Mouse (Mus musculus): Measurements from ENCODE around the gene Adamtsl2. TPM values are rescaled to one million over a fixed set of nuclear protein-coding genes. Genes with fewer than 3 reads are reported as not detected.

Gene Adamtsl2
- polyA plus RNA-seq, 1 experiment from 2014 or later: 10.6 TPM

DNA sequence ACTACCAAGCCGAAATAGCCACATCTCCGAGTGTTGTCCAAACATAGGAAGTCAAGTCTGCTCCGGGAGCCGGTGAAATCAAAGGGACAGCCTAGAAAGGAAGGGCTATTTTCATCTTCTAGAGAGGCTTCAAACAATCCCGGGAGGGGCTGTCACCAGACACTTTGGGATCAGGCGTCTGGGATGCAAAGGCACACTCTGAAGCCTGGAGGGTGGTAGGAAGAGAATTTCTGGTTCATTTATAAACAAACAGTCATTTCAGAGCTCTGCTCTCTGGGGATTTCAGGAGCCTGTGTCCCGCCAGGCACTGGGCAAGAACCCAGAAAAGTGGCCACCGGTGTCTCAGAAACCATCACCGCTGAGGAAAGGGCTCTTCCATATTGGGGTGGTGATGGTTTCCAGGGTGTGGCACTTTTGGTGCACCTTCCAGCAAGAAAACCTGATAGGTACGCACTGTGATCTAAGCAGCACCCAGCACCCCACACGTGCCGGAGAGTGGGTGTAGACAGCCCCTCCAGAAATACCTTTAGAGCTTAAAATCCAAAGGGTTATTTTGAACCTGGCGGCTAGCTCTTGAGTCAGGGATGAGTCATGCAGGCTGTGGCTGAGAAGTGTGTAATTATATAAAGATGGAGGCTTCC is 17.3 kb downstream of the Adamtsl2 start:
- Histone ChIP-seq H3K27ac (ENCODE audit: low read length) (no peak overlapping the region), H3K4me3 (ENCODE audit: low read depth, low read length) (no peak overlapping the region)
- WGBS: 64% methylated on average over 13 of the region's 13 CpGs

DNA sequence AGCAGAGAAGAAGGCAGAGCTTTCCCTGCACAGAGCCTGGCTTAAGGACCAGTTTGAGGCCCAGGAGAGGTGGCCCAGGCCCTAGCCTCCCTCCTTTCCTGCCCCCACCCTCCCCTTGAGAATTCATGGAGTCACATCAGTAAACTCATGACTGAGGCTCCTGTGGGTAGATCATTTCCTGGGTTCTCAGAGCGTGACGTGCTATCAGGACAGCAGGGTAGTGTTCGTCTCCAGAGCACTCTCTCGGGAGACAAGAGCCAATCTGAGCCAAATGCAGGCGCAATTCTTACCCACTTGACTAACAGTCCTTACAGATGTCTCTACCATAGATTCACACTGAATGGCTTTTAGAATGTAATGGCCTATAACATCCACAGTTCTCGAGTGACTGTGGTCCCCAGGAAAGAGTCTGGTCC is 18.1 kb downstream of the Adamtsl2 start:
- Histone ChIP-seq H3K9ac (ENCODE audit: low read depth, low read length) (no peak overlapping the region), H3K4me3 (ENCODE audit: low read depth, low read length) (no peak overlapping the region), H3K4me2 (ENCODE audit: low read length) (no peak overlapping the region), H3K9me3 (replicated peaks; ENCODE audit: control insufficient read depth, low read length, poor library complexity, severe bottlenecking) (no peaks in the 10 kb centered on the region), H3K27me3 (ENCODE audit: control insufficient read depth, insufficient read depth, low read depth, low read length) (no peaks in the 10 kb centered on the region), H3K4me1 (ENCODE audit: control insufficient read depth, insufficient read depth, low read length) (peaks cover 9% of the 10 kb centered on the region; the same call in 1 of the 2 replicates), H3K27ac (ENCODE audit: low read length) (no peak overlapping the region), H3K36me3 (ENCODE audit: control insufficient read depth, insufficient read depth, low read length) (no peaks in the 10 kb centered on the region)
- 55% methylated on average over 6 of the region's 6 CpGs for WGBS
- no peak for ATAC-seq

More for the DNA sequence above, 17.3 kb downstream of the Adamtsl2 start:
- H3K9me3 ChIP-seq (replicated peaks; ENCODE audit: control insufficient read depth, low read length, poor library complexity, severe bottlenecking): no peaks in the 10 kb centered on the region
- no peak for ATAC-seq
- H3K27me3 ChIP-seq (ENCODE audit: control insufficient read depth, insufficient read depth, low read depth, low read length): no peaks in the 10 kb centered on the region
- no peak overlapping the region for H3K9ac ChIP-seq (ENCODE audit: low read depth, low read length)
- no peak overlapping the region for H3K4me2 ChIP-seq (ENCODE audit: low read length)
- no peaks in the 10 kb centered on the region for H3K36me3 ChIP-seq (ENCODE audit: control insufficient read depth, insufficient read depth, low read length)
- peaks cover 9% of the 10 kb centered on the region; the same call in 1 of the 2 replicates for H3K4me1 ChIP-seq (ENCODE audit: control insufficient read depth, insufficient read depth, low read length)

DNA sequence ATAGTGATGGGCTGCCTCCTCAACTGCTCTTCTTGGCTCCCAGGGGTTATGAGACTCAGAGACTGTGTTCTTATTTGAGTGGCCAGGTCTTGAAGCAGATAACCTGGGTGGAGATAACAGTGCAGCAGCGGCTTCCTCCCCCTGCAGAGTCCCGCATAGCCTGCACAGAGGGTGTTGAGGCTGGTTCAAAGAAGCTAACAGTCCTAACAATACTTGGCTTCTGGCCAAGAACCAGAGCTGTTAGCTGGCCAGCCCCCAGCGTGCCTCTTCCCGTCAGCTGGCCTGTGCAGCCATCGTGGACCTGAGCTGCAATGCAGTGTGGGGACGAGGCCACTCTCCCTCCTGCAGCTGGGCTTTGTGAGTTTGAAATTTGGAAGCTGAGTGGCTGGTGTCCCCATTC is 18.6 kb downstream of the Adamtsl2 start:
- H3K9ac ChIP-seq (ENCODE audit: low read depth, low read length): no peak overlapping the region
- WGBS: 18% methylated on average over 6 of the region's 6 CpGs
- peak overlapping the region; percentile 37; the same call in 1 of the 2 replicates for H3K27ac ChIP-seq (ENCODE audit: low read length)
- H3K4me2 ChIP-seq (ENCODE audit: low read length): no peak overlapping the region
- no peaks in the 10 kb centered on the region for H3K9me3 ChIP-seq (replicated peaks; ENCODE audit: control insufficient read depth, low read length, poor library complexity, severe bottlenecking)
- H3K36me3 ChIP-seq (ENCODE audit: control insufficient read depth, insufficient read depth, low read length): no peaks in the 10 kb centered on the region
- 0 out of 2 replicates have a peak, but pooled peaks have one; percentile 36 for ATAC-seq
- no peaks in the 10 kb centered on the region for H3K27me3 ChIP-seq (ENCODE audit: control insufficient read depth, insufficient read depth, low read depth, low read length)
- no peak overlapping the region for H3K4me3 ChIP-seq (ENCODE audit: low read depth, low read length)
- H3K4me1 ChIP-seq (ENCODE audit: control insufficient read depth, insufficient read depth, low read length): peaks cover 9% of the 10 kb centered on the region; the same call in 1 of the 2 replicates

DNA sequence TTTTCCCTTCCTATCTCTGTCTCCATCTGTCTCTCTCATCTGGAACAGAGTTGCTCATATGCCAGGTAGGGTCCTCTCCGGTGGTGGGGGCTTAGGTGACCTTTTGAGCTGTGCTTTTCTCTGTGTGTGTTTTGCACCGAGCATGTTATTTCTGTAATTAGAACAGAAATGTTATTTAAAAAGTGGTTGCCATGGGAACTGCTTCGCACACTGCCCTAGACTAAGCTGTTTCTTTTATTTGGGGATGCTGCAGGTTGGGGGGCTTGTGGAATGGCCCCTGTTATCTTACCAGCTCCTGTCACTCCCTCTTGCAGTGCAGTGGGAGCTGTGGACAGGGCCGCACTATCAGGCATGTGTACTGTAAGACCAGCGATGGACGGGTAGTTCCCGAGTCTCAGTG is 24.4 kb downstream of the Adamtsl2 start:
- Histone ChIP-seq H3K9ac (ENCODE audit: low read depth, low read length) (no peak overlapping the region), H3K27ac (ENCODE audit: low read length) (peak overlapping the region; percentile 64), H3K4me1 (ENCODE audit: control insufficient read depth, insufficient read depth, low read length) (peaks cover 12% of the 10 kb centered on the region), H3K27me3 (ENCODE audit: control insufficient read depth, insufficient read depth, low read depth, low read length) (no peaks in the 10 kb centered on the region), H3K9me3 (replicated peaks; ENCODE audit: control insufficient read depth, low read length, poor library complexity, severe bottlenecking) (no peaks in the 10 kb centered on the region), H3K4me2 (ENCODE audit: low read length) (no peak overlapping the region), H3K4me3 (ENCODE audit: low read depth, low read length) (no peak overlapping the region), H3K36me3 (ENCODE audit: control insufficient read depth, insufficient read depth, low read length) (no peaks in the 10 kb centered on the region)
- WGBS: 43% methylated on average over 7 of the region's 7 CpGs
- ATAC-seq: peak; percentile 67; the same call in 1 of the 2 replicates

DNA sequence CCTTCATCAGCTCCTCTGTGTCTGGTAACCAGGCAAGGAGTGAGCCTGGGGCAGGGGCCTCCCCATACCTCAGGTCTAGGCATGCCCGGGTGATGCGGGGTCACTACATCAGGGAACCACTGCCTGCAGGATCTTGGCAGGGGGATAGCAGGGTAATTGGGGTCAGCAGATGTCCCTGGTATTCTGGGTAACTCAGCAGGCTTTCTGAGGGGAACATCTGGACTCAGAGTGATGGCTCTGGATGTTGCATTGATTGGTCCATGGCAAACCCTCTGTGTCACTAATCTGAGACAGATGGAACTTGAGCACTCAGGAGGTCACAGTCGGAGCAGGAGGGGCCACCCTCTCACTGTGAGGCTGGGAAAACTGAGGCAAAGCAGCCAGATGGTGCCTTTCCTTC is 27.6 kb downstream of the Adamtsl2 start:
- Histone ChIP-seq H3K27me3 (ENCODE audit: control insufficient read depth, insufficient read depth, low read depth, low read length) (no peaks in the 10 kb centered on the region), H3K9ac (ENCODE audit: low read depth, low read length) (no peak overlapping the region), H3K4me3 (ENCODE audit: low read depth, low read length) (no peak overlapping the region), H3K4me2 (ENCODE audit: low read length) (no peak overlapping the region), H3K4me1 (ENCODE audit: control insufficient read depth, insufficient read depth, low read length) (peaks cover 12% of the 10 kb centered on the region), H3K9me3 (replicated peaks; ENCODE audit: control insufficient read depth, low read length, poor library complexity, severe bottlenecking) (no peaks in the 10 kb centered on the region), H3K27ac (ENCODE audit: low read length) (no peak overlapping the region), H3K36me3 (ENCODE audit: control insufficient read depth, insufficient read depth, low read length) (no peaks in the 10 kb centered on the region)
- 72% methylated on average over 3 of the region's 3 CpGs for WGBS
- no peak for ATAC-seq

DNA sequence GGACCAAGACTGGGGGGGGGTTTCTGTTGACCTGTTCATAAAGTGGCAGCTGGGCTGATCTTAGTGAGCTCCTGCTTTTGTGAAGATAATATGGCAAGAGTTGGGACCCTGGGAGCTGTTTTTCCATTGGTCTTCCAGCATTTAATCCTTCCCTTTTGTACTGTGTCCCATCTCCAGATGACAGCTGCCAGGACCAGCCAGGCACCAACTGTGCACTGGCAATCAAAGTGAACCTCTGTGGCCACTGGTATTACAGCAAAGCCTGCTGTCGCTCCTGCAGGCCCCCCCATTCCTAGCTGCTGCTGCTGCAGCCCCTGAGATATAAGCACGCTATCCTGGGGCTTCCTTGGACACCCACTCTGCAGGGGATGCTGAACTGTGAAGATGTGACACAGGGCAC is 29.0 kb downstream of the Adamtsl2 start:
- no peak overlapping the region for H3K4me3 ChIP-seq (ENCODE audit: low read depth, low read length)
- H3K4me1 ChIP-seq (ENCODE audit: control insufficient read depth, insufficient read depth, low read length): peaks cover 12% of the 10 kb centered on the region
- WGBS: 45% methylated on average over 2 of the region's 2 CpGs
- ATAC-seq: no peak
- no peak overlapping the region for H3K9ac ChIP-seq (ENCODE audit: low read depth, low read length)
- H3K9me3 ChIP-seq (replicated peaks; ENCODE audit: control insufficient read depth, low read length, poor library complexity, severe bottlenecking): no peaks in the 10 kb centered on the region
- no peaks in the 10 kb centered on the region for H3K27me3 ChIP-seq (ENCODE audit: control insufficient read depth, insufficient read depth, low read depth, low read length)
- H3K36me3 ChIP-seq (ENCODE audit: control insufficient read depth, insufficient read depth, low read length): no peaks in the 10 kb centered on the region
- H3K27ac ChIP-seq (ENCODE audit: low read length): no peak overlapping the region
- H3K4me2 ChIP-seq (ENCODE audit: low read length): no peak overlapping the region

DNA sequence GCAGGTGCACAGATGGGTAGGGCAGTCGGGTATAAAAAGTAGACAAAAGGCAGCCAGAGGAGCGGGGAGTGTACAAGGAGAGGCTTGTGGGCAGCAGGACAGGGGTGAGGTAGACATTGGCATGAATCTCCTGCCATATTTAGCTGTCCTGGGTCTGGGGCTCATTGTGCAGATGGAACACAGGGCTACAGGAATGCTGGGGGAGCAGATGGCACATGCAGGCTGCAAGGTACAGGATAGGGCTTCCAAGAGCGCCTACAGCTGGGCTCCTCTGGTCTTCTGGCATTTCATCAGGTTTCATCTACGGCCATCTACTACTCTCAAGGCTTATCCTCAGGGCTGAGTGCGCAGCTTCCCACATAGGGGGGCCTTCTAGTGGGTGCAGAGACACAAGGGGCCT is 29.9 kb downstream of the Adamtsl2 start:
- no peak for ATAC-seq

DNA sequence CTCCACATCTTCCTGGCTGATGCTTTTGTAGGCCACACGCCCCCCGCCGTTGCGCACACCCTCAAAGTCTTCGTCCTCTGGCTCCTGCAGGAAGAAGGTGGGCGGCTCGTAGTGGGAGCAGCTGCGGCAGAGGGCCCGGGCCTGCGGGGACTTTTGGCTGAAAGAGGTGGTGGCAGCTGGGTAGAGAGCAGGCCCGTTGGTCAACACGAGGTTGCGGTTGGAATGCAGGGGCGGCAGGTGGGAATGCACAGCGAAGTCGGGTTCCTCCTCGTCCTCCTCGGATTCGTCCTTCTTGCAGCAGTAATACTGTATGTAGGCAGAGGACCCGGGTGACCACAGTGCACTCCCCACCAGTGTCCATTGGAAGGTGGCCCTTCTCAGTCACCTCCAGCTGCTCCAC is 33.4 kb downstream of the Adamtsl2 start:
- no peak overlapping the region for H3K4me2 ChIP-seq (ENCODE audit: low read length)
- no peak overlapping the region for H3K9ac ChIP-seq (ENCODE audit: low read depth, low read length)
- H3K27ac ChIP-seq (ENCODE audit: low read length): no peak overlapping the region
- H3K36me3 ChIP-seq (ENCODE audit: control insufficient read depth, insufficient read depth, low read length): no peaks in the 10 kb centered on the region
- no peaks in the 10 kb centered on the region for H3K9me3 ChIP-seq (replicated peaks; ENCODE audit: control insufficient read depth, low read length, poor library complexity, severe bottlenecking)
- ATAC-seq: no peak
- H3K27me3 ChIP-seq (ENCODE audit: control insufficient read depth, insufficient read depth, low read depth, low read length): no peaks in the 10 kb centered on the region
- H3K4me3 ChIP-seq (ENCODE audit: low read depth, low read length): no peak overlapping the region
- WGBS: 75% methylated on average over 20 of the region's 20 CpGs
- H3K4me1 ChIP-seq (ENCODE audit: control insufficient read depth, insufficient read depth, low read length): no peaks in the 10 kb centered on the region

More for the DNA sequence above, 29.9 kb downstream of the Adamtsl2 start:
- H3K4me1 ChIP-seq (ENCODE audit: control insufficient read depth, insufficient read depth, low read length): peaks cover 4% of the 10 kb centered on the region
- H3K4me3 ChIP-seq (ENCODE audit: low read depth, low read length): no peak overlapping the region
- H3K36me3 ChIP-seq (ENCODE audit: control insufficient read depth, insufficient read depth, low read length): no peaks in the 10 kb centered on the region
- no peak overlapping the region for H3K27ac ChIP-seq (ENCODE audit: low read length)
- no peak overlapping the region for H3K4me2 ChIP-seq (ENCODE audit: low read length)
- H3K9me3 ChIP-seq (replicated peaks; ENCODE audit: control insufficient read depth, low read length, poor library complexity, severe bottlenecking): no peaks in the 10 kb centered on the region
- no peaks in the 10 kb centered on the region for H3K27me3 ChIP-seq (ENCODE audit: control insufficient read depth, insufficient read depth, low read depth, low read length)
- H3K9ac ChIP-seq (ENCODE audit: low read depth, low read length): no peak overlapping the region
- whole genome bisulfite sequencing: 72% methylated on average over 5 of the region's 5 CpGs

DNA sequence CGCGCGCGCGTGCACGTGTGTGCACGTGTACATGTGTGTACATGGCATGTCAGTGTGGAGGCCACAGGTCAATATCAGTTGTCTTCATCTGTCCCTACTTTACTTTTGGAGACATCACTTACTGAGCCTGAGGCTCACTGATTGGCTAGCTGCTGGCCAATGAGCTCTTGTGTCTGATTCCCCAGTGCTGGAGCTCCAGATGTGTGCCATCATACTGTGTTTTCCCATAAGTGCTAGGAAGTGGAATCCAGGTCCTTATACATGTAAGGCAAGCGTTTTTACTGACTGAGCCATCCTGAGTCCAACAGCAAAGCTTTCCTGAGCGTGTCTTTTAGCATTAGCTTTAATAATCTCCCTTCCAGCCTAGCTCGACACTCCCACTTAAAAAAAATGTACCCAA is 35.0 kb downstream of the Adamtsl2 start:
- Histone ChIP-seq H3K9me3 (replicated peaks; ENCODE audit: control insufficient read depth, low read length, poor library complexity, severe bottlenecking) (no peaks in the 10 kb centered on the region), H3K4me3 (ENCODE audit: low read depth, low read length) (no peak overlapping the region), H3K27ac (ENCODE audit: low read length) (no peak overlapping the region), H3K9ac (ENCODE audit: low read depth, low read length) (no peak overlapping the region), H3K4me1 (ENCODE audit: control insufficient read depth, insufficient read depth, low read length) (no peaks in the 10 kb centered on the region), H3K4me2 (ENCODE audit: low read length) (no peak overlapping the region), H3K27me3 (ENCODE audit: control insufficient read depth, insufficient read depth, low read depth, low read length) (no peaks in the 10 kb centered on the region), H3K36me3 (ENCODE audit: control insufficient read depth, insufficient read depth, low read length) (no peaks in the 10 kb centered on the region)
- ATAC-seq: no peak
- 93% methylated on average over 10 of the region's 10 CpGs for WGBS

All from midbrain, embryonic 16.5 days (tissue).